Mouse (Mus musculus): Measurements from ENCODE around the gene 1110017D15Rik. TPM values are rescaled to one million over a fixed set of nuclear protein-coding genes. Genes with fewer than 3 reads are reported as not detected.

1110017D15Rik gene
- polyA plus RNA-seq, 1 experiment from 2014 or later, result 0.65 TPM

DNA sequence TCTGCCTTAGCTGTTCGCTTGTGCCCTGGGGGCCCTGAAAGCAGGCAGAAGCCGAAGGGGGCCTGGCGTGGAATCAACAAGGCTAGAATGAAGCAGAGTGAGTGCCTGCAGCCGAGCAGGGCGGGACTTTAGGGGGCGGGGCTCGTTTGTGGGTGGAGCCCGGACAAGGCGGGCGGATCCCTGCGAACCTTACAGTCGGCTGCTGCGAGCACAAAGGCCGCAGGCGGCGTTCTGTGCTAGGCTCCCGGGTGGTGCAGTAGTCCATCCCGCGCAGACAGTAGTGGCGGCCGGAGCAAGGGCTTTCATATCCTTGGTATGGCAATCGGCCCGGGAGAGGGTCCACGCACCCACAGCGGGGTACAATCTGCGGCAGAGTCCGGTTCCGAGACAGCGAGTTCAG, 10.2 kb downstream of the 1110017D15Rik start:
- H3K4me1 ChIP-seq (ENCODE audit: control insufficient read depth, insufficient read depth, low read length), result peaks cover 12% of the 10 kb centered on the region; the same call in 1 of the 2 replicates
- peak; percentile 71 for ATAC-seq (ENCODE audit: insufficient read depth, low FRiP score)
- peak overlapping the region; percentile 95 for H3K4me2 ChIP-seq (ENCODE audit: low read depth, low read length)
- H3K9ac ChIP-seq (ENCODE audit: low read length), result peak overlapping the region; percentile 73
- 0% methylated on average over 29 of the region's 29 CpGs for WGBS
- no peaks in the 10 kb centered on the region for H3K9me3 ChIP-seq (replicated peaks; ENCODE audit: control insufficient read depth, low read length)
- H3K27me3 ChIP-seq (ENCODE audit: control insufficient read depth, insufficient read depth, low read length), result peaks cover 2% of the 10 kb centered on the region; the same call in 1 of the 2 replicates
- peak overlapping the region; percentile 60 for H3K4me3 ChIP-seq (replicated peaks; ENCODE audit: low read length)
- H3K27ac ChIP-seq (ENCODE audit: low read length), result no peak overlapping the region
- H3K36me3 ChIP-seq (ENCODE audit: control insufficient read depth, insufficient read depth, low read length), result no peaks in the 10 kb centered on the region

DNA sequence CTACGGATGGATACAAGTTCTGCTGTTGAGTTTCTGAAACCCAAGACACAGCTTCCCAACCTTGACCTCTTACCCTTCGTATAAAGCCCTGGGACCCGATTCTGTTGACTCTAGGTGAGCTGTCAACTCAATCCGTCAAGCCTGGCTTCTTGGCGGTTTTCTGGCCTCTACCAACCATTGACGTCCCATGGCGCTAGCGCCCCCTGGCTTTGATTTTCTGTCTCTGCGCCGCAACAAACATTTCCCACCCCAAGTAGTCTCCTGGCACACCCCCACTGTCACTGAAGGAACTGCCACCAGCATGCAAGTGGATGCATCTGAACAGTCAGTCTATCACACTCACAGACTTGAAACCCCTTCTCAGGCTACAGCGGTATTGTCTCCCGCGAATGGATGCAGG, 11.0 kb downstream of the 1110017D15Rik start:
- Histone ChIP-seq H3K27me3 (ENCODE audit: control insufficient read depth, insufficient read depth, low read length) (0 out of 2 replicates have a peak, but pooled peaks cover 8% of the 10 kb centered on the region), H3K9me3 (replicated peaks; ENCODE audit: control insufficient read depth, low read length) (no peaks in the 10 kb centered on the region), H3K36me3 (ENCODE audit: control insufficient read depth, insufficient read depth, low read length) (no peaks in the 10 kb centered on the region), H3K9ac (ENCODE audit: low read length) (no peak overlapping the region), H3K4me3 (replicated peaks; ENCODE audit: low read length) (peak overlapping the region; percentile 60; the same call in 1 of the 2 replicates), H3K4me2 (ENCODE audit: low read depth, low read length) (peak overlapping the region; percentile 95), H3K4me1 (ENCODE audit: control insufficient read depth, insufficient read depth, low read length) (peaks cover 14% of the 10 kb centered on the region; the same call in 1 of the 2 replicates), H3K27ac (ENCODE audit: low read length) (no peak overlapping the region)
- WGBS, result 13% methylated on average over 13 of the region's 13 CpGs
- ATAC-seq (ENCODE audit: insufficient read depth, low FRiP score), result no peak

DNA sequence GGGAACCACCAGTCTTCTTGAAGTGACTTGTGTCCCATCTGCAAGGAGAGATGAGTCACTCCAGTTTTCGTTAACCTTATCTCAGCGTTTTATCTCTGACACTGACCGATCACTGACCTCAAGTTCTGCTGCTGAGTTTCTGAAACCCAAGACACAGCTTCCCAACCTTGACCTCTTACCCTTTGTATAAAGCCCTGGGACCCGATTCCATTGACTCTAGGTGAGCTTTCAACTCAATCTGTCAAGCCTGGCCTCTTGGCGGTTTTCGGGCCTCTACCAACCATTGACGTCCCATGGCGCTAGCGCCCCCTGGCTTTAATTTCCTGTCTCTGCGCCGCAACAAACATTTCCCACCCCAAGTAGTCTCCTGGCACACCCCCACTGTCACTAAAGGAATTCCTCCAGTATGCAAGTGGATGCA, 12.0 kb downstream of the 1110017D15Rik start:
- no peaks in the 10 kb centered on the region for H3K36me3 ChIP-seq (ENCODE audit: control insufficient read depth, insufficient read depth, low read length)
- H3K9ac ChIP-seq (ENCODE audit: low read length), result no peak overlapping the region
- H3K27ac ChIP-seq (ENCODE audit: low read length), result no peak overlapping the region
- no peak overlapping the region for H3K4me3 ChIP-seq (replicated peaks; ENCODE audit: low read length)
- 59% methylated on average over 11 of the region's 11 CpGs for WGBS
- H3K27me3 ChIP-seq (ENCODE audit: control insufficient read depth, insufficient read depth, low read length), result peaks cover 18% of the 10 kb centered on the region
- H3K9me3 ChIP-seq (replicated peaks; ENCODE audit: control insufficient read depth, low read length), result no peaks in the 10 kb centered on the region
- no peak for ATAC-seq (ENCODE audit: insufficient read depth, low FRiP score)
- H3K4me1 ChIP-seq (ENCODE audit: control insufficient read depth, insufficient read depth, low read length), result peaks cover 14% of the 10 kb centered on the region; the same call in 1 of the 2 replicates
- H3K4me2 ChIP-seq (ENCODE audit: low read depth, low read length), result no peak overlapping the region

DNA sequence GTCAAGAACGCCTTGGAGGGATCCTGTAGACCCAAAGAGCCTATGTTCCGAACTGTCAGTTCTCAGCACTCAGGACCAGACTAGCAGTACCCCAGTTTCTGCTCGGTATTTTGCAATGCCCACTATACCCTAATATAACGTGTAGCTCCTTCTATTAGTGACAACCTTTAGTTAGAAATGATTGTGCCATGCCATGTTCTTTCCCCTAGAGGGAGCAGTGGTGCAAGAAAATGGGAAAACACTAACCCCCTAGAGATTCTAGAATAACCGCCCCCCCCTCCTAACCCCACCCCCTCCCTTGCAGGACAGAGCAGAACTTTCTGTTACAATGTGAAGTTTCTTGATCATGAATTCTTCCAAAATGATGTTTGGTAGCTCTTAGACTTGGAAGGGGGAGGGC, 12.8 kb downstream of the 1110017D15Rik start:
- H3K4me3 ChIP-seq (replicated peaks; ENCODE audit: low read length), result no peak overlapping the region
- no peak for ATAC-seq (ENCODE audit: insufficient read depth, low FRiP score)
- peaks cover 26% of the 10 kb centered on the region for H3K27me3 ChIP-seq (ENCODE audit: control insufficient read depth, insufficient read depth, low read length)
- no peak overlapping the region for H3K27ac ChIP-seq (ENCODE audit: low read length)
- H3K36me3 ChIP-seq (ENCODE audit: control insufficient read depth, insufficient read depth, low read length), result no peaks in the 10 kb centered on the region
- H3K4me1 ChIP-seq (ENCODE audit: control insufficient read depth, insufficient read depth, low read length), result peaks cover 14% of the 10 kb centered on the region; the same call in 1 of the 2 replicates
- H3K9ac ChIP-seq (ENCODE audit: low read length), result no peak overlapping the region
- no peak overlapping the region for H3K4me2 ChIP-seq (ENCODE audit: low read depth, low read length)
- H3K9me3 ChIP-seq (replicated peaks; ENCODE audit: control insufficient read depth, low read length), result no peaks in the 10 kb centered on the region
- WGBS, result 74% methylated on average over 5 of the region's 5 CpGs

DNA sequence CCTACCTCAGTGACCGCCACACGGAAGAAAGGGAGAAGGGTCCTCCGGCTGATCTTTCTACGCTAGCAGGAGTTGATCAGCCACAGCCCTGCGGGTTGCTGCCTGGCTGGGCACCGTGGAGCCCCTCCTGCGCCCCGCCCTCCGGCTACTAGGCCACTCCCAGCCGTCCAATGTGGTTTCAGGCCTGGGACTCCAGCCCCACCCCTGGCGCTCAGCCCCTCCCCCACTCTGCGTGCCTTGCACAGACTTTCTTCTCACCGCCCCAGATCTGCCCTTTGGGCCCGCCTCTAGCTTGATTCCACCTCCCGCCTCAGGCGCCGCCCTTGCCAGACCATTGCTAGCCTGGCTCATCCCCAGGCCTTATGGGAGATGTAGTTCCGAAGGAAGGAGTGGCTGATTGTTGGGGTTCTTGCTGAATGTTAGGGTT, 14.1 kb downstream of the 1110017D15Rik start, which contains the start of gene AI464131:
TSS of gene AI464131 (minus strand) at position 91 of the 427 bp plus-strand sequence.
- Histone ChIP-seq H3K4me3 (replicated peaks; ENCODE audit: low read length) (peak within 1 kb of the TSS; percentile 52), H3K4me1 (ENCODE audit: control insufficient read depth, insufficient read depth, low read length) (peaks cover 26% of the 10 kb centered on the region), H3K27ac (ENCODE audit: low read length) (no peak within 1 kb of the TSS), H3K27me3 (ENCODE audit: control insufficient read depth, insufficient read depth, low read length) (peaks cover 39% of the 10 kb centered on the region), H3K9me3 (replicated peaks; ENCODE audit: control insufficient read depth, low read length) (no peaks in the 10 kb centered on the region), H3K9ac (ENCODE audit: low read length) (peak within 1 kb of the TSS; percentile 66), H3K4me2 (ENCODE audit: low read depth, low read length) (peak within 1 kb of the TSS; percentile 78), H3K36me3 (ENCODE audit: control insufficient read depth, insufficient read depth, low read length) (no peaks in the 10 kb centered on the region)
- peak; percentile 94 for ATAC-seq (ENCODE audit: insufficient read depth, low FRiP score)
- WGBS, result 2% methylated on average over 17 of the region's 18 CpGs

DNA sequence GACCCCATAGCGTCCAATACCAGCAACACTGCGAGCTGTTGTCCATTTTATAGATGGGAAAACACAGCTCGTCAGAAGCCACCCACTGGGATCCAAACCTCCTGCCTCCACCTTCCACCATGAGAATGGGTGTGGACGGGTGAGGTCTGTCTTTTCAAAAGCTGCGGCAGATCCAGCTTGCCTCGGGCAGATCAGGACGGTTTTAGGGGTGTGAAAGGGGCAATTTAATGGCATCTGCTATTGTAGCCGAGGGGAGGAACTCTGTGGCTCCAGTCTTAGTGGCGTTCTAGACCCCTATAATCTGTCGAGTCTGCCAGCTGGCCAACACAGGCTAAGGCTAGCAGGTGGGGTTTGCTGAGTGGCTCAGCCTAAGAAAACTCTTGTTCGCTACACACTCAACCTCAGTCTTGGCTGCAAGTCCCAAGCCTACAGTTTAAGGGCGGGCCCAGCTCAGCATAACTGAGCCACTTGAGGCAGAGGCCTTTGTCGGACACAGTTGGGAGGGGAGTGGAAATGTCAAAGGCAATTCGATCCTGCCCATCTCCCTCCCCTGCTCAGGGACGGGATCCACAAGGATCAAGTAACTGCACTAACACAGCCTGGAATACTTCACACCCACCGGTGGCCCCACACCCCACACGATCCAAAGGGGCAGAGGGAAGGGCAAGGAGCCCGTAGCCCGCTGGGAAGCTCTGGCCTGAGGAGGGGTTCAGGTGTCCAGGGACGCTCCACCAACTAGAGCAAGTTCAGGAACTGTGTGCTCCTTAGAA, 14.8 kb downstream of the 1110017D15Rik start:
- Histone ChIP-seq H3K36me3 (ENCODE audit: control insufficient read depth, insufficient read depth, low read length) (no peaks in the 10 kb centered on the region), H3K27ac (ENCODE audit: low read length) (no peak overlapping the region), H3K4me1 (ENCODE audit: control insufficient read depth, insufficient read depth, low read length) (peaks cover 32% of the 10 kb centered on the region), H3K9me3 (replicated peaks; ENCODE audit: control insufficient read depth, low read length) (no peaks in the 10 kb centered on the region), H3K9ac (ENCODE audit: low read length) (peak overlapping the region; percentile 66), H3K4me2 (ENCODE audit: low read depth, low read length) (peak overlapping the region; percentile 78), H3K27me3 (ENCODE audit: control insufficient read depth, insufficient read depth, low read length) (peaks cover 45% of the 10 kb centered on the region), H3K4me3 (replicated peaks; ENCODE audit: low read length) (peak overlapping the region; percentile 52)
- ATAC-seq (ENCODE audit: insufficient read depth, low FRiP score), result peak; percentile 30
- WGBS, result 15% methylated on average over 20 of the region's 20 CpGs

DNA sequence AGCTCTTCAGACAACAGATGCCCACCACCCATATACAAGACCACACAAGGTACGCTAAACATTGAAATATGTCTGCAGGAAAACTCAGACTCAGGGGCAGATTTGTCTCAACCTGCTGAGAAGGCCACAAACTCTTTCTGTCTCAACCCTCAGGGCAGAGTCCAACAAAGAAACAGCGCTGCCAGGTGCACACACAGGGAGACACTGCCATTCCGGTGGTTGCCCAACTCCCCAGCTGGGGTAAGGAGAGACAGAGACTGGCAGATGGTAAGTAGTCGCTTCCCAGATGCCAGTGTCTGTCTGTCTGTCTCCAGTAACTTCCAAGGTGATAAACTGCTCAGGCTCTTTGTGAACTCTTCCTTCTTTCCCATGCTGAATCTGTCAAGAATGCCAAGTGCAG, 16.3 kb downstream of the 1110017D15Rik start:
- no peak overlapping the region for H3K9ac ChIP-seq (ENCODE audit: low read length)
- H3K27ac ChIP-seq (ENCODE audit: low read length), result no peak overlapping the region
- peaks cover 28% of the 10 kb centered on the region for H3K4me1 ChIP-seq (ENCODE audit: control insufficient read depth, insufficient read depth, low read length)
- H3K4me2 ChIP-seq (ENCODE audit: low read depth, low read length), result no peak overlapping the region
- H3K36me3 ChIP-seq (ENCODE audit: control insufficient read depth, insufficient read depth, low read length), result no peaks in the 10 kb centered on the region
- WGBS, result 87% methylated on average over 4 of the region's 4 CpGs
- H3K27me3 ChIP-seq (ENCODE audit: control insufficient read depth, insufficient read depth, low read length), result peaks cover 55% of the 10 kb centered on the region
- no peak for ATAC-seq (ENCODE audit: insufficient read depth, low FRiP score)
- H3K9me3 ChIP-seq (replicated peaks; ENCODE audit: control insufficient read depth, low read length), result no peaks in the 10 kb centered on the region
- no peak overlapping the region for H3K4me3 ChIP-seq (replicated peaks; ENCODE audit: low read length)

DNA sequence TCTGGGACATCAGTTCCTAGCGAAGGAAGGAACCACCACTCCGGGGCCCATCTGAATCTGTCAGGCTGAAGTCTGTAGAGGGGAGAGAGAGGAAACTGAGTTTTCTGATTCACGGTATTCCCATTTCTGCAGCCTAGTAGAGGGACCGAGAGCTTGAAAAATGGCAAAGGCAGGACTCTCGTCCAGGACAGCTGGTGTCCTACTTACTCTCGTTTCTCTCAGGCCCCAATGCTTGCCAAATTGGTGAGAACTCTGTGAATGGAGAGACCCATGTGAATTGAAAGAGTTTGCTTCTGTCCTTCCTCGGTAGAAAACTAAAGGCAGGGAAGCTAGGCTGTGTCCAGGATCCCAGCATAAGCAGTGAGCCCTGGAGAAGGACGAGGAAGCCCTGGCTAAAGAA, 17.5 kb downstream of the 1110017D15Rik start:
- Histone ChIP-seq H3K4me2 (ENCODE audit: low read depth, low read length) (no peak overlapping the region), H3K9me3 (replicated peaks; ENCODE audit: control insufficient read depth, low read length) (no peaks in the 10 kb centered on the region), H3K27me3 (ENCODE audit: control insufficient read depth, insufficient read depth, low read length) (peaks cover 55% of the 10 kb centered on the region), H3K4me1 (ENCODE audit: control insufficient read depth, insufficient read depth, low read length) (peaks cover 28% of the 10 kb centered on the region), H3K36me3 (ENCODE audit: control insufficient read depth, insufficient read depth, low read length) (no peaks in the 10 kb centered on the region), H3K4me3 (replicated peaks; ENCODE audit: low read length) (no peak overlapping the region), H3K9ac (ENCODE audit: low read length) (no peak overlapping the region), H3K27ac (ENCODE audit: low read length) (no peak overlapping the region)
- 74% methylated on average over 8 of the region's 8 CpGs for WGBS
- no peak for ATAC-seq (ENCODE audit: insufficient read depth, low FRiP score)

DNA sequence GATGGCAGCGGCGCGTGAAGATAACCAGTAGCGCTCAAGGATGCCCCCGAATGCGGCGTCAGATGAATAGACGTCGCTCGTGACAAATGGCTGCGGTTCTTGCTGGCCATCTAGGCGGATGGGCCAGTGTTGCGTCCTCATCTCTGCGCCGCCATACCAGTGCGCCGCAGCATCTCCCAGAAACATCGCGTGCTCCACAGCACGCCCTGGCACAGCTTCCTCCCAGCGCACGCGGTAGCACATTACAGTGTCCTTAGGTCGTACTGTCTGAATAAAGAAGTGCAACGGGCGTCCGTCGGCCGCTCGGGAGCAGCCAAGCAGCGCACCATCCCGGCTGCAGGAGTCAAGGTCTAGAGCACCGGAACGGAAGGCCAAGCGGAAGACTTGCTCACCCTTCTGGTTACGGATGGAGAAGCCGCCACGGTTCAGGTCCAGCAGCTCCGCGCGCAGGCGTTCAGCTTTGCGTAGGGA, 18.2 kb downstream of the 1110017D15Rik start:
- no peak for ATAC-seq (ENCODE audit: insufficient read depth, low FRiP score)
- Histone ChIP-seq H3K36me3 (ENCODE audit: control insufficient read depth, insufficient read depth, low read length) (no peaks in the 10 kb centered on the region), H3K27me3 (ENCODE audit: control insufficient read depth, insufficient read depth, low read length) (peaks cover 55% of the 10 kb centered on the region), H3K9ac (ENCODE audit: low read length) (no peak overlapping the region), H3K4me2 (ENCODE audit: low read depth, low read length) (peak overlapping the region; percentile 44), H3K4me3 (replicated peaks; ENCODE audit: low read length) (peak overlapping the region; percentile 20), H3K27ac (ENCODE audit: low read length) (no peak overlapping the region), H3K9me3 (replicated peaks; ENCODE audit: control insufficient read depth, low read length) (no peaks in the 10 kb centered on the region), H3K4me1 (ENCODE audit: control insufficient read depth, insufficient read depth, low read length) (peaks cover 28% of the 10 kb centered on the region)
- WGBS, result 22% methylated on average over 43 of the region's 43 CpGs
